Mouse (Mus musculus) MEL (cell line): ENCODE data around the gene Nipal4.

ENCODE experiments used
- CHD2 ChIP-seq: IDR thresholded peaks from 2 replicates; pipeline ENCODE4 v1.6.1; 2011; ENCODE audit warnings: low read length, improper control_type of control experiment
- CTCF ChIP-seq, 3 experiments: IDR thresholded peaks in 2 of 3; conservative IDR thresholded peaks in 1 of 3; 2 replicates each; pipeline ENCODE4 v1.5.1; 2011 to 2012; ENCODE audit warnings: low read length in 3 of 3, low read depth in 2 of 3, mild to moderate bottlenecking in 2 of 3, improper control_type of control experiment in 1 of 3, inconsistent platforms in 1 of 3, mixed read lengths in 1 of 3, moderate library complexity in 1 of 3; ENCODE audit not compliant: control insufficient read depth in 1 of 3, insufficient read depth in 1 of 3, poor library complexity in 1 of 3, severe bottlenecking in 1 of 3
- EP300 ChIP-seq, 2 experiments: IDR thresholded peaks; 2 replicates each; pipeline ENCODE4 v1.6.1; 2011; ENCODE audit warnings: improper control_type of control experiment in 2 of 2, low read length in 2 of 2, low read depth in 1 of 2, mild to moderate bottlenecking in 1 of 2
- MAX ChIP-seq: IDR thresholded peaks from 2 replicates; pipeline ENCODE4 v1.6.1; 2011; ENCODE audit warnings: low read length, improper control_type of control experiment
- MXI1 ChIP-seq: IDR thresholded peaks from 2 replicates; pipeline ENCODE4 v1.6.1; 2011; ENCODE audit warnings: mild to moderate bottlenecking, low read depth, low read length, improper control_type of control experiment
- MYB ChIP-seq: IDR thresholded peaks from 2 replicates; pipeline ENCODE4 v1.6.1; 2011; ENCODE audit warnings: mild to moderate bottlenecking, low read depth, low read length, improper control_type of control experiment
- POLR2A ChIP-seq, 2 experiments: IDR thresholded peaks; 2 replicates each; pipeline ENCODE4 v1.6.1; 2011 to 2012; ENCODE audit warnings: low read length in 2 of 2, mild to moderate bottlenecking in 2 of 2, control low read depth in 1 of 2, improper control_type of control experiment in 1 of 2, low read depth in 1 of 2, moderate library complexity in 1 of 2; ENCODE audit not compliant: control insufficient read depth in 1 of 2, insufficient read depth in 1 of 2, poor library complexity in 1 of 2
- POLR2AphosphoS2 ChIP-seq: IDR thresholded peaks from 2 replicates; pipeline ENCODE4 v1.6.1; 2011; ENCODE audit warnings: low read length, improper control_type of control experiment
- RCOR1 ChIP-seq: IDR thresholded peaks from 2 replicates; pipeline ENCODE4 v1.6.1; 2012; ENCODE audit warnings: low read depth, mild to moderate bottlenecking, inconsistent platforms, low read length, improper control_type of control experiment
- SMC3 ChIP-seq: IDR thresholded peaks from 2 replicates; pipeline ENCODE4 v1.6.1; 2011; ENCODE audit warnings: low read depth, low read length, improper control_type of control experiment
- TAL1 ChIP-seq: IDR thresholded peaks from 2 replicates; pipeline ENCODE4 v1.6.1; 2012; ENCODE audit warnings: mild to moderate bottlenecking, inconsistent platforms, low read length, moderate library complexity, mixed read lengths
- TCF12 ChIP-seq: IDR thresholded peaks from 2 replicates; pipeline ENCODE4 v1.6.1; 2014; ENCODE audit warnings: low read depth, mild to moderate bottlenecking, inconsistent platforms, low read length, improper control_type of control experiment, moderate library complexity
- ZC3H11A ChIP-seq: IDR thresholded peaks from 2 replicates; pipeline ENCODE4 v1.6.1; 2012; ENCODE audit warnings: low read depth, mild to moderate bottlenecking, inconsistent platforms, low read length, improper control_type of control experiment

- TF ChIP-seq CHD2 = no peak
- TF ChIP-seq MYB = no peak
- no peak for TF ChIP-seq POLR2A (IDR thresholded peaks at IDR 0.05; ENCODE audit: control insufficient read depth in 1 of 2, insufficient read depth in 1 of 2, low read depth in 1 of 2, low read length in 2 of 2, poor library complexity in 1 of 2)
- TF ChIP-seq SMC3 = no peak
- TF ChIP-seq RCOR1 = no peak
- TF ChIP-seq MXI1 = no peak
- TF ChIP-seq TCF12 = no peak
- no peak for TF ChIP-seq EP300 (IDR thresholded peaks at IDR 0.05; ENCODE audit: low read depth in 1 of 2, low read length in 2 of 2)
- TF ChIP-seq CTCF (IDR thresholded peaks at IDR 0.05 in 2 of 3, conservative IDR thresholded peaks at IDR 0.05 in 1 of 3; ENCODE audit: control insufficient read depth in 1 of 3, insufficient read depth in 1 of 3, low read depth in 2 of 3, low read length in 3 of 3, poor library complexity in 1 of 3, severe bottlenecking in 1 of 3) = no peak
- no peak for TF ChIP-seq POLR2AphosphoS2
- TF ChIP-seq TAL1 = no peak
- no peak for TF ChIP-seq ZC3H11A
- no peak for TF ChIP-seq MAX
Measured at GRCm38 (mm10) chr11:46126317-46126716, 40.0 kb downstream of the Nipal4 start.
